Mouse (Mus musculus) midbrain, embryonic 14.5 days (tissue): ENCODE measurements around the gene Spaca4. TPM values are rescaled to one million over a fixed set of nuclear protein-coding genes. Genes with fewer than 3 reads are reported as not detected.

ENCODE experiments used
- ATAC-seq: fragments of 200-750 bp; cut with Nextera tagmentation; 2 replicates; pipeline ENCODE4 v1.8.0; 2017; ENCODE audit warnings: moderate number of reproducible peaks, moderate library complexity; ENCODE audit not compliant: low FRiP score, low TSS enrichment
- DNase-seq: peaks from one replicate; pipeline ENCODE4 v3.0.0-alpha.2; 2015
- H3K27ac ChIP-seq: fragments of 300-500 bp; sonication (generic); replicated peaks from 2 replicates; pipeline ENCODE4 v1.5.1; 2014; ENCODE audit warnings: mild to moderate bottlenecking, low read depth, low read length, moderate library complexity
- H3K27me3 ChIP-seq: fragments of 300-500 bp; sonication (generic); 2 replicates; pipeline ENCODE4 v1.6.1; 2014; ENCODE audit warnings: low read length, control low read depth, mixed read lengths; ENCODE audit not compliant: control insufficient read depth, insufficient read depth
- H3K36me3 ChIP-seq: fragments of 300-500 bp; sonication (generic); 2 replicates; pipeline ENCODE4 v1.6.1; 2014; ENCODE audit warnings: low read length, control low read depth; ENCODE audit not compliant: control insufficient read depth, insufficient read depth
- H3K4me1 ChIP-seq: fragments of 300-500 bp; sonication (generic); 2 replicates; pipeline ENCODE4 v1.6.1; 2014; ENCODE audit warnings: mild to moderate bottlenecking, antibody characterized with exemption, low read length, control low read depth; ENCODE audit not compliant: control insufficient read depth, insufficient read depth
- H3K4me2 ChIP-seq: fragments of 300-500 bp; sonication (generic); 2 replicates; pipeline ENCODE4 v1.6.1; 2014; ENCODE audit warnings: mild to moderate bottlenecking, low read length, moderate library complexity
- H3K4me3 ChIP-seq: fragments of 300-500 bp; sonication (generic); replicated peaks from 2 replicates; pipeline ENCODE4 v1.5.1; 2014; ENCODE audit warnings: low read depth, low read length
- H3K9ac ChIP-seq: fragments of 300-500 bp; sonication (generic); replicated peaks from 2 replicates; pipeline ENCODE4 v1.6.1; 2014; ENCODE audit warnings: mild to moderate bottlenecking, low read length, moderate library complexity
- H3K9me3 ChIP-seq: fragments of 300-500 bp; sonication (generic); 2 replicates; pipeline ENCODE4 v1.6.1; 2016; ENCODE audit warnings: low read length, control low read depth, mixed read lengths; ENCODE audit not compliant: control insufficient read depth
- WGBS: fragments of 180-500 bp; shearing (Covaris S2); extraction: QIAGEN DNeasy Blood & Tissue Kit; methylation state at CpG from one replicate; pipeline ENCODE4 v1.1.7; 2014; 5-methylcytosine and 5-hydroxymethylcytosine counted together
- polyA plus RNA-seq: library from polyadenylated mRNA; unstranded; fragments of >200 nt; fragmentation: Nextera tagmentation; extraction: Ambion mirVana; gene quantifications from 2 replicates; pipeline ENCODE4 v1.2.1, GENCODE M21; 2014

Spaca4 gene
- polyA plus RNA-seq, 1 experiment from 2014 or later, result not detected

GRCm38 (mm10) chr7:45678513-45678912 lies 47.1 kb downstream of the Spaca4 start:
- DNase-seq (no peak), ATAC-seq (no peak)
- H3K4me1 ChIP-seq, result no peaks in the 10 kb centered on the region
- no peaks in the 10 kb centered on the region for H3K36me3 ChIP-seq
- H3K27ac ChIP-seq, result no peak overlapping the region
- H3K9ac ChIP-seq, result no peak overlapping the region
- no peak overlapping the region for H3K4me3 ChIP-seq
- no peak overlapping the region for H3K4me2 ChIP-seq
- 94% methylated on average over 14 of the region's 14 CpGs for WGBS
- H3K9me3 ChIP-seq, result no peaks in the 10 kb centered on the region
- H3K27me3 ChIP-seq, result no peaks in the 10 kb centered on the region

GRCm38 (mm10) chr7:45677627-45678295 lies 47.9 kb downstream of the Spaca4 start:
- ATAC-seq (no peak), DNase-seq (no peak)
- Histone ChIP-seq H3K9ac (no peak overlapping the region), H3K4me1 (no peaks in the 10 kb centered on the region), H3K4me2 (no peak overlapping the region), H3K4me3 (no peak overlapping the region), H3K9me3 (no peaks in the 10 kb centered on the region), H3K27ac (no peak overlapping the region), H3K36me3 (no peaks in the 10 kb centered on the region), H3K27me3 (no peaks in the 10 kb centered on the region)
- WGBS, result 79% methylated on average over 7 of the region's 7 CpGs

Other genes with a start within 250 kb of the Spaca4 start
- 0.13 and 0.32 TPM in 2 replicates for gene Tulp2, start 243.9 kb downstream of the Spaca4 start, polyA plus RNA-seq
- gene Gm45808, start 239.0 kb downstream of the Spaca4 start, polyA plus RNA-seq, result not detected in 2 replicates
- 3.1 and 3.2 TPM in 2 replicates for gene Dhdh, start 237.0 kb downstream of the Spaca4 start, polyA plus RNA-seq
- gene Nucb1, start 215.4 kb downstream of the Spaca4 start, polyA plus RNA-seq, result 86.5 and 89.5 TPM in 2 replicates
- 9.5 and 10.2 TPM in 2 replicates for gene Ppp1r15a, start 199.5 kb downstream of the Spaca4 start, polyA plus RNA-seq
- 0.53 and 0.77 TPM in 2 replicates for gene Plekha4, start 199.5 kb downstream of the Spaca4 start, polyA plus RNA-seq
- not detected in 2 replicates for gene Hsd17b14, start 170.9 kb downstream of the Spaca4 start, polyA plus RNA-seq
- gene Bcat2, start 155.7 kb downstream of the Spaca4 start, polyA plus RNA-seq, result 14.9 and 16.9 TPM in 2 replicates
- not detected in 2 replicates for gene Fgf21, start 110.3 kb downstream of the Spaca4 start, polyA plus RNA-seq
- not detected in 2 replicates for gene Fut1, start 108.5 kb downstream of the Spaca4 start, polyA plus RNA-seq
- not detected in 2 replicates for gene Izumo1, start 104.0 kb downstream of the Spaca4 start, polyA plus RNA-seq
- gene Rasip1, start 98.3 kb downstream of the Spaca4 start, polyA plus RNA-seq, result 12.3 and 14.9 TPM in 2 replicates
- gene Mamstr, start 85.8 kb downstream of the Spaca4 start, polyA plus RNA-seq, result 3.0 and 4.3 TPM in 2 replicates
- 0.11 and 0.12 TPM in 2 replicates for gene Fut2, start 59.4 kb downstream of the Spaca4 start, polyA plus RNA-seq
- gene Ntn5, start 41.8 kb downstream of the Spaca4 start, polyA plus RNA-seq, result 0.30 TPM in 1 of 2 replicates, not detected in the other
- 0.21 TPM in 1 of 2 replicates, not detected in the other for gene Sec1, start 31.4 kb downstream of the Spaca4 start, polyA plus RNA-seq
- gene Car11, start 26.0 kb downstream of the Spaca4 start, polyA plus RNA-seq, result 28.1 and 49.1 TPM in 2 replicates
- gene Dbp, start 20.7 kb downstream of the Spaca4 start, polyA plus RNA-seq, result 1.9 and 4.3 TPM in 2 replicates
- gene Rpl18, start 10.4 kb downstream of the Spaca4 start, polyA plus RNA-seq, result 631 and 710 TPM in 2 replicates
- gene Sphk2, start 7.8 kb downstream of the Spaca4 start, polyA plus RNA-seq, result 17.2 and 19.2 TPM in 2 replicates
- 0.46 and 0.90 TPM in 2 replicates for gene Fam83e, start 4.6 kb downstream of the Spaca4 start, polyA plus RNA-seq
- 25.2 and 30.2 TPM in 2 replicates for gene Lmtk3, start 57.9 kb upstream of the Spaca4 start, polyA plus RNA-seq
- 5.2 and 8.5 TPM in 2 replicates for gene Sult2b1, start 58.9 kb upstream of the Spaca4 start, polyA plus RNA-seq
- gene Cyth2, start 88.8 kb upstream of the Spaca4 start, polyA plus RNA-seq, result 281 and 288 TPM in 2 replicates
- 0.63 and 0.88 TPM in 2 replicates for gene Kcnj14, start 99.0 kb upstream of the Spaca4 start, polyA plus RNA-seq
- gene Grwd1, start 105.1 kb upstream of the Spaca4 start, polyA plus RNA-seq, result 37.2 and 37.4 TPM in 2 replicates
- 99.1 and 126 TPM in 2 replicates for gene Kdelr1, start 147.0 kb upstream of the Spaca4 start, polyA plus RNA-seq
- 2.3 and 4.4 TPM in 2 replicates for gene Grin2d, start 152.6 kb upstream of the Spaca4 start, polyA plus RNA-seq
- not detected in 2 replicates for gene Syngr4, start 170.9 kb upstream of the Spaca4 start, polyA plus RNA-seq
- 5.1 and 7.5 TPM in 2 replicates for gene Tmem143, start 171.1 kb upstream of the Spaca4 start, polyA plus RNA-seq
- 5.2 and 32.1 TPM in 2 replicates for gene Emp3, start 195.6 kb upstream of the Spaca4 start, polyA plus RNA-seq
- gene Ccdc114, start 198.3 kb upstream of the Spaca4 start, polyA plus RNA-seq, result 2.6 and 3.1 TPM in 2 replicates